Mouse (Mus musculus) midbrain, embryonic 10.5 days (tissue): Measurements from ENCODE around the gene Tmem231. TPM values are rescaled to one million over a fixed set of nuclear protein-coding genes. Genes with fewer than 3 reads are reported as not detected.

Experiments used
- DNase-seq: peaks from one replicate; pipeline ENCODE4 v3.0.0-alpha.2; 2017; ENCODE audit warnings: low spot score
- H3K27ac ChIP-seq: fragments of 300-500 bp; sonication (generic); replicated peaks from 2 replicates; pipeline ENCODE4 v1.5.1; 2016; ENCODE audit warnings: mild to moderate bottlenecking
- H3K27me3 ChIP-seq: fragments of 300-500 bp; sonication (generic); 2 replicates; pipeline ENCODE4 v1.6.1; 2016; ENCODE audit warnings: low read depth, mild to moderate bottlenecking; ENCODE audit not compliant: poor library complexity, severe bottlenecking
- H3K36me3 ChIP-seq: fragments of 300-500 bp; sonication (generic); 2 replicates; pipeline ENCODE4 v1.6.1; 2016; ENCODE audit warnings: mild to moderate bottlenecking, moderate library complexity
- H3K4me1 ChIP-seq: fragments of 300-500 bp; sonication (generic); 2 replicates; pipeline ENCODE4 v1.6.1; 2016
- H3K4me3 ChIP-seq: fragments of 300-500 bp; sonication (generic); 2 replicates; pipeline ENCODE4 v1.5.1; 2016; ENCODE audit warnings: mild to moderate bottlenecking, moderate library complexity
- H3K9me3 ChIP-seq: fragments of 300-500 bp; sonication (generic); replicated peaks from 2 replicates; pipeline ENCODE4 v1.6.1; 2016; ENCODE audit warnings: mild to moderate bottlenecking
- WGBS: fragments of 180-500 bp; shearing (Covaris S2); methylation state at CpG from one replicate; pipeline ENCODE4 v1.1.7; 2016; 5-methylcytosine and 5-hydroxymethylcytosine counted together
- polyA plus RNA-seq: library from polyadenylated mRNA; unstranded; fragments of >200 nt; fragmentation: Nextera tagmentation; extraction: Ambion mirVana; gene quantifications from 2 replicates; pipeline ENCODE4 v1.2.1, GENCODE M21; 2016

Tmem231 gene
- 26.7 TPM in 2 replicates for polyA plus RNA-seq

- Histone ChIP-seq H3K27ac (peak within 1 kb of the TSS; percentile 94), H3K27me3 (no peaks in the 10 kb centered on the region), H3K4me1 (peaks cover 27% of the 10 kb centered on the region), H3K4me3 (peak within 1 kb of the TSS; percentile 88), H3K36me3 (0 out of 2 replicates have a peak, but pooled peaks cover 3% of the 10 kb centered on the region), H3K9me3 (no peaks in the 10 kb centered on the region)
- DNase-seq: peak; percentile 94
- WGBS: under 1% methylated on average over 53 of the region's 53 CpGs
Measured at GRCm38 (mm10) chr8:111933348-111934076, at the start of gene Tmem231. TSS of gene Tmem231 (minus strand) at chr8:111933881.

DNA sequence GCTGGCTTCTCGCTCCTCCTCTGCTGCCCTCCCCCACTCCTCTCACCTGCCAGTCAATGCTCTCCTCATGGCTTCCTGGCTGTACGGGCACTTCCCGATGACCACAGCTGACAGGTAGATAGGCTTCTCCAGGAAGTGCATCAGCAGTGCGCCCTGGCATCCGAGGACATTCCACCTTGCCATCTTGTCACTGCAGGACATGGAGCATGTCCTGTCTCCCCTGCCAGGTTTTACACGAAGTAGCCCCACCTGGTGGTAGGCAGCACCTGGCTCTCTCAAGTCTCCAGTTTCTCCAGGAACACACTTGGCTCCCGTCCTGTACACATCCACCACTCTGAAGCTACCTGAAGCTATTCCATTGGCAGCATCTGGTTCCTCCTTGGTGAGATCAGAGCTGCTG is 48.4 kb upstream of the Tmem231 start:
- peaks cover 89% of the 10 kb centered on the region for H3K36me3 ChIP-seq
- DNase-seq: no peak
- 84% methylated on average over 7 of the region's 7 CpGs for WGBS

DNA sequence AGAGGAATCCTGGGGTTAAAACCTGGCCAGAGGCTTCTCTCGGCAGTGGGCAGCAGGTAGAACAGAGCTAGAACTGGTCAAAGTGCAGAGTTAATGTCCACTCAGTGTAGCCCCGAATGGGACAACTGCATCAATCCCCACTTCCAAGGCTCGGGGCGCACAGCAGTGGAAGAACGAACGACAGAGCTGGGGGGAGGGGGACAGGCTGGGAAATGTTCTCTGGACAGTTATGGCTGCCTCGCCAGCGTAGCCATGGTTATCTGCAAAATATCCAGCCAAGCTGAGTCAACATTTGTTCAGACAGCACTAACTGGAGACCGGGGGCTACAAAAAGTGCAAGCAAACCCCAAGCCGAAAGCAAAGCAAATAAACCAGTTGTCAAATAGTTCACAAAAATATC is 44.5 kb upstream of the Tmem231 start:
- no peak overlapping the region for H3K4me3 ChIP-seq
- 87% methylated on average over 10 of the region's 10 CpGs for WGBS
- peaks cover 4% of the 10 kb centered on the region; the same call in 1 of the 2 replicates for H3K4me1 ChIP-seq
- DNase-seq: no peak
- peak overlapping the region; percentile 70; the same call in 1 of the 2 replicates for H3K27ac ChIP-seq
- H3K9me3 ChIP-seq: peaks cover 12% of the 10 kb centered on the region
- no peaks in the 10 kb centered on the region for H3K27me3 ChIP-seq
- peaks cover 93% of the 10 kb centered on the region for H3K36me3 ChIP-seq

More for the DNA sequence above, 48.4 kb upstream of the Tmem231 start:
- Histone ChIP-seq H3K27me3 (no peaks in the 10 kb centered on the region), H3K9me3 (no peaks in the 10 kb centered on the region), H3K4me1 (peaks cover 4% of the 10 kb centered on the region; the same call in 1 of the 2 replicates), H3K4me3 (no peak overlapping the region), H3K27ac (no peak overlapping the region)

DNA sequence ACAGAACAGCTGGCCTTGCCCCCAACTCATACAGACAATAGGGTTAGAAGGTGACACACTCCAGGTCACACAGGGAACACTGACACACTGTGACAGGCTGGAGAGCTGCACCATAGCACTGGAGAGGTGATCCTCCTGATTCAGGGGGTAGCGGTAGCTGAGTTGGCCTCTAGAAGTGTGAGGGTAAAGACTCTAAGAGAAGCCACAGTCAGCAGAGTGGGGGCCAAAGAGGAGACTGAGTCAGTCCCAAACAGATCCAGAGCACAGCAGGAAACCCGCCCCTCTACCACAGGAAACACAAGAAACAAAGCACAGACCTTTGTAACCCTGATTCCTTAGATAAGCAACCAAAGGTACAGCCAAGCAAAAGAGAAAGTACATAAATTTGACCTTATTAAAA is 42.6 kb upstream of the Tmem231 start:
- Histone ChIP-seq H3K9me3 (peaks cover 12% of the 10 kb centered on the region), H3K27ac (no peak overlapping the region), H3K36me3 (peaks cover 93% of the 10 kb centered on the region), H3K4me1 (peaks cover 4% of the 10 kb centered on the region; the same call in 1 of the 2 replicates), H3K4me3 (no peak overlapping the region), H3K27me3 (no peaks in the 10 kb centered on the region)
- WGBS: 90% methylated on average over 2 of the region's 2 CpGs
- no peak for DNase-seq

DNA sequence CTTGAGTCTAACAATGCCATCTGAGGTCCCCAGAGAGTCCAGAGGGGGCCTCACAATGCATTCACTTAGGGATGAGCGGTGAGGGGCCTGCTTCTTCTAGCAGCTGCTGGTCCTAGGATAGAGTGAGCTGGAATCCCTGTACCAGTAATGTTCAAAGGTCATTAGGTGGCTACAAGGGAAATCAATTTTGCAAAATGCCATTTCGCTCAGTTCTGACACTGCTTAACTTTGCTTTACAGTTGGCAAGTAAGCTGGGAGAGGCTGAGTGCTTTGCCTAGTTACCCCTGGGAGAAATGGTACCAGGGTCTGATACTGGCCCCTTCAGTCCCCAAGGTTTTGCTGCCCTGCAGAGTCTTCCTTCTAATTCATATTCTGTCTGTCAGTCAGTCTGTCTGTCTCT is 42.0 kb upstream of the Tmem231 start:
- Histone ChIP-seq H3K36me3 (peaks cover 95% of the 10 kb centered on the region), H3K4me1 (peaks cover 4% of the 10 kb centered on the region; the same call in 1 of the 2 replicates), H3K27ac (no peak overlapping the region), H3K9me3 (peaks cover 12% of the 10 kb centered on the region), H3K27me3 (no peaks in the 10 kb centered on the region), H3K4me3 (no peak overlapping the region)
- 95% methylated on average over 2 of the region's 2 CpGs for WGBS
- no peak for DNase-seq

DNA sequence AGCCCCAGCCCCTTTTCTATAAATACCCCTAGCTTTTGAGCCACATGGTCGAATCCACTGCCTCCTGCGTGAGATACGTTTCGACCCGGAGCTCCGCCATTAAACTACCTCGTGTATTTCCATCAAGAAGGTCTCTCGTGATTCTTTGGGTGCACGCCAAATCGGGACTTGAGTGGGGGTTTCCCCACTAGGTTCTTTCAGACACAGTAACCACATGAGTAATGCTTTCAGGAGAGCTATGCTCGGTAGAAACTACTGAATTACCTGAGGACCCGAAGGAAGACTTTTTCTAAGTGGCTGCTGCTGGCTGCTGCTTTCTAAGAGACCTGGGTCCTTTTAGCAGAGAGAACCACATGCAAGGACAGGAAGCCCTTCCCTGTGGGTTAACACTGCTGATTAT is 40.5 kb upstream of the Tmem231 start:
- Histone ChIP-seq H3K36me3 (peaks cover 90% of the 10 kb centered on the region), H3K27ac (no peak overlapping the region), H3K4me3 (no peak overlapping the region), H3K9me3 (peaks cover 12% of the 10 kb centered on the region), H3K4me1 (peaks cover 4% of the 10 kb centered on the region; the same call in 1 of the 2 replicates), H3K27me3 (no peaks in the 10 kb centered on the region)
- no peak for DNase-seq
- 97% methylated on average over 12 of the region's 12 CpGs for WGBS

- Histone ChIP-seq H3K9me3 (peaks cover 8% of the 10 kb centered on the region), H3K36me3 (peaks cover 63% of the 10 kb centered on the region), H3K4me3 (no peak overlapping the region), H3K27ac (no peak overlapping the region), H3K4me1 (no peaks in the 10 kb centered on the region), H3K27me3 (no peaks in the 10 kb centered on the region)
- no peak for DNase-seq
- 31% methylated on average over 5 of the region's 5 CpGs for WGBS
Measured at GRCm38 (mm10) chr8:111968991-111969390, 35.3 kb upstream of the Tmem231 start.

- Histone ChIP-seq H3K4me3 (no peak overlapping the region), H3K27me3 (no peaks in the 10 kb centered on the region), H3K36me3 (peaks cover 59% of the 10 kb centered on the region), H3K9me3 (peaks cover 4% of the 10 kb centered on the region; the same call in 1 of the 2 replicates), H3K4me1 (peaks cover 4% of the 10 kb centered on the region), H3K27ac (no peak overlapping the region)
- DNase-seq: no peak
- 78% methylated on average over 10 of the region's 10 CpGs for WGBS
Measured at GRCm38 (mm10) chr8:111968541-111968940, 34.9 kb upstream of the Tmem231 start.

GRCm38 (mm10) chr8:111967246-111967870 is 33.7 kb upstream of the Tmem231 start:
- H3K4me1 ChIP-seq: peaks cover 10% of the 10 kb centered on the region
- H3K4me3 ChIP-seq: no peak overlapping the region
- 92% methylated on average over 5 of the region's 5 CpGs for WGBS
- H3K36me3 ChIP-seq: peaks cover 47% of the 10 kb centered on the region
- no peaks in the 10 kb centered on the region for H3K27me3 ChIP-seq
- H3K9me3 ChIP-seq: no peaks in the 10 kb centered on the region
- no peak for DNase-seq
- no peak overlapping the region for H3K27ac ChIP-seq

DNA sequence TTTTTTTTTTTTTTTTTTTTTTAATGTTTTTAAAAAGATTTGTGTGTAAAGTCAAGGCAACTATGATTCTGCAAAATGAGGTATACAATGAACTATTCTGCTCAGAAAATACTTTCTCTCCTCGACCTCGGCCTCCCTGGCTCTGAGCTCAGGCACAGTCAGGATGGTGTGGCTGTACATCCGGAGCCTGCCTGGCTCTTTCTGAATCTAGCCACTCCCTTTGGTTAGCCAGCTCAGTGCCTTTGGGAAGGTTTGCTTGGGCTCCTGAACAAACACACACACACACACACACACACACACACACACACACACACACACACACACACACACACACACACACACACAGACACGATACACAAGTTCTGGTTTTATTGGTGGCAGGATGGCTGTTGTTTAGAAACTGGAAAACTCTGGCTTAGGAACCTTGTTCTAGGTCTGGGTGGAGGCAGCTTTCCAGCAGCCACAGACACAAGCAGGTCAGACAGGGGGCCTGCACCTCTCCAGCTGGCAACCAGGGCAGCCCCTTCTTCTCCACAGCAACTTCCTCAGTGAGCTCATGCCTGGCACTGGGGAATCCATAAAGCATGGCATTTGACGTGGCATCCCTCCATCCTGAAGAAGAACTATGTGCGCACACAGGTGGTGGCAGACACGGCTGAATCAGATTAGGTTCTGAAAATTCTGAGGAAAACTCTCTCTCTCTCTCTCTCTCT is 31.3 kb upstream of the Tmem231 start:
- Histone ChIP-seq H3K36me3 (peaks cover 32% of the 10 kb centered on the region), H3K27ac (no peak overlapping the region), H3K9me3 (no peaks in the 10 kb centered on the region), H3K4me1 (peaks cover 10% of the 10 kb centered on the region), H3K4me3 (no peak overlapping the region), H3K27me3 (no peaks in the 10 kb centered on the region)
- WGBS: 76% methylated on average over 7 of the region's 7 CpGs
- no peak for DNase-seq

- H3K9me3 ChIP-seq: no peaks in the 10 kb centered on the region
- no peak overlapping the region for H3K27ac ChIP-seq
- H3K36me3 ChIP-seq: peaks cover 35% of the 10 kb centered on the region
- peaks cover 10% of the 10 kb centered on the region for H3K4me1 ChIP-seq
- H3K27me3 ChIP-seq: no peaks in the 10 kb centered on the region
- no peak overlapping the region for H3K4me3 ChIP-seq
- no peak for DNase-seq
- WGBS: 58% methylated on average over 5 of the region's 5 CpGs
Measured at GRCm38 (mm10) chr8:111964351-111964750, 30.7 kb upstream of the Tmem231 start.

GRCm38 (mm10) chr8:111963546-111963945 is 29.9 kb upstream of the Tmem231 start:
- DNase-seq: no peak
- Histone ChIP-seq H3K36me3 (peaks cover 40% of the 10 kb centered on the region), H3K9me3 (no peaks in the 10 kb centered on the region), H3K27ac (no peak overlapping the region), H3K4me1 (peaks cover 10% of the 10 kb centered on the region), H3K4me3 (no peak overlapping the region), H3K27me3 (no peaks in the 10 kb centered on the region)
- 73% methylated on average over 4 of the region's 4 CpGs for WGBS
